Mouse (Mus musculus) brown adipose tissue, adult 24 weeks (tissue): ENCODE results near the gene Bhmt. TPM values are rescaled to one million over a fixed set of nuclear protein-coding genes. Genes with fewer than 3 reads are reported as not detected.
"Not testable (repeated sequence)": the region's sequence is repeated elsewhere in the genome, so short reads cannot be mapped to it uniquely, and the experiment has no call there.

ENCODE experiments used
- H3K27ac ChIP-seq: fragments of 200-500 bp; replicated peaks from 2 replicates; pipeline ENCODE4 v1.5.1; 2012; ENCODE audit warnings: low read depth, mild to moderate bottlenecking, low read length
- H3K4me1 ChIP-seq: fragments of 200-500 bp; 2 replicates; pipeline ENCODE4 v1.6.1; 2012; ENCODE audit warnings: low read length, mixed read lengths; ENCODE audit not compliant: control insufficient read depth, insufficient read depth, insufficient read length
- H3K4me3 ChIP-seq: fragments of 200-500 bp; 2 replicates; pipeline ENCODE4 v1.5.1; 2012; ENCODE audit warnings: low read depth, mild to moderate bottlenecking, low read length, moderate library complexity; ENCODE audit not compliant: insufficient read depth
- polyA plus RNA-seq: library from polyadenylated mRNA; stranded (reverse); fragments of >200 nt; gene quantifications from 2 replicates; pipeline ENCODE4 v1.2.4, GENCODE M21; 2012; ENCODE audit not compliant: missing spikeins, insufficient read depth, insufficient read length

Gene Bhmt
- polyA plus RNA-seq, 1 experiment, result 2.1 TPM

DNA sequence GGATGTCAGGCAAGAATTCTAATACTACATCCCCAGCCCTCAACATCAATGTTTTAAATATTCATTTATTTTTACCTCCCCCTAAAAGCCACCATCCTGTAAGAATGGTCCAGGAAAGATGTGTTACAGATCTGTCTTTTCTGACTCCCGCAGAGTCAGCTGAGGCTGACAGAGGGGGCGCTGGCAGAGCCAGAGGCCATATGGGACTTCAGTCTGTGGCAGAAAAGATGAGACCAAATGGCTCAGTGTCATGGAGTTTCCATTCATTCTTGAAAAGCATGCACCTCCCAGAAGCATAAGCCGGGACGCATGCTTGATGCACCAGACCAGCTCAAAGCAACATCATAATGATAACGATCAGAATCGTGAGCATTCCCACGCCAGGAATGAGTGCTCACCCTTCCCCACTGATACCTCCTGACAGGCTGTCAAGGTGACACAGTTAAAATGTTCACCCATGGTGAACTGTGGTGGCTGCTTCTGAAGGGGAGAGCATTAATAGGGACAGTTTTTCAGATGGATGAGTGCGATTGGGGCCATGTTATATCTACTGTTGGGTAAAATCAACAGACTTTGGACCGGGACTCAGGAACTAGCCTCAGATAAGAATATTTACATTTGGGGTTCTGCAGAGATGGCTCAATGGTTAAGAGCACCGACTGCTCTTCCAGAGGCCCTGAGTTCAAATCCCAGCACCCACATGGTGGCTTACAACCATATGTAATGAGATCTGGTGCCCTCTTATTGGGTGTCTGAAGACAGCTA, 6.6 kb downstream of the Bhmt start:
- no peak overlapping the region for H3K4me3 ChIP-seq

GRCm38 (mm10) chr13:93628861-93629260, 8.9 kb downstream of the Bhmt start:
- Histone ChIP-seq H3K27ac (no peak overlapping the region), H3K4me3 (no peak overlapping the region), H3K4me1 (no peaks in the 10 kb centered on the region)

More for the DNA sequence above, 6.6 kb downstream of the Bhmt start:
- no peaks in the 10 kb centered on the region for H3K4me1 ChIP-seq
- H3K27ac ChIP-seq, result no peak overlapping the region

DNA sequence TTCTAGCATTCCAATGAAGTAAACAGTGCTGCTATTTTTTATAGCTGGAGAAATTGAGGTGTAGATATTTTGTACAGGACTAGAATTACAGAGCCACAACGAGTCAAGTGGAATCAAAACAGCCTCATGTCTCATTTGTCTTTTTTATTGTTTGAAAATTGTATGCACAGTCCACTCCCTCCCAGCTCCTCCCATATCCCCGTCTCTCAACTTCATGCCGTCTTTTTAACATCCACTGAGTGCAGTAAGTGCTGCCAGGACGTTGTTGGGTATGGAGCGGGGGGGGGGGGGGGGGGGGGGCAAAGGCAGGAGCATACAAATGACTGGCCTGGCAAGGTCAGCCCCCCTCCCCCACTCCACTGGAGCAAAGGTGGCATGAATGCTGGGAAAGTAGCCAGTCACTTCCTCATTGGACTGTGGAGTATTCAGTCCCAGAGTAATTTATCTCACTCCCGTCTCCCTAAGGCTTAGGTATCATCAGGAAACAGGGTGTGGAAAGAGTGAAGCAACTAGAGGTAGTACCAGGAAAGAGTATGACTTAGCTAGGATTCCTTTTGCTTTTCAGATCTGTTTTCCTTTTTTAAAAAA, 23.3 kb downstream of the Bhmt start:
- Histone ChIP-seq H3K27ac (no peak overlapping the region), H3K4me3 (no peak overlapping the region), H3K4me1 (no peaks in the 10 kb centered on the region)

GRCm38 (mm10) chr13:93613771-93614170, 24.0 kb downstream of the Bhmt start:
- Histone ChIP-seq H3K4me1 (no peaks in the 10 kb centered on the region), H3K4me3 (no peak overlapping the region), H3K27ac (no peak overlapping the region)

DNA sequence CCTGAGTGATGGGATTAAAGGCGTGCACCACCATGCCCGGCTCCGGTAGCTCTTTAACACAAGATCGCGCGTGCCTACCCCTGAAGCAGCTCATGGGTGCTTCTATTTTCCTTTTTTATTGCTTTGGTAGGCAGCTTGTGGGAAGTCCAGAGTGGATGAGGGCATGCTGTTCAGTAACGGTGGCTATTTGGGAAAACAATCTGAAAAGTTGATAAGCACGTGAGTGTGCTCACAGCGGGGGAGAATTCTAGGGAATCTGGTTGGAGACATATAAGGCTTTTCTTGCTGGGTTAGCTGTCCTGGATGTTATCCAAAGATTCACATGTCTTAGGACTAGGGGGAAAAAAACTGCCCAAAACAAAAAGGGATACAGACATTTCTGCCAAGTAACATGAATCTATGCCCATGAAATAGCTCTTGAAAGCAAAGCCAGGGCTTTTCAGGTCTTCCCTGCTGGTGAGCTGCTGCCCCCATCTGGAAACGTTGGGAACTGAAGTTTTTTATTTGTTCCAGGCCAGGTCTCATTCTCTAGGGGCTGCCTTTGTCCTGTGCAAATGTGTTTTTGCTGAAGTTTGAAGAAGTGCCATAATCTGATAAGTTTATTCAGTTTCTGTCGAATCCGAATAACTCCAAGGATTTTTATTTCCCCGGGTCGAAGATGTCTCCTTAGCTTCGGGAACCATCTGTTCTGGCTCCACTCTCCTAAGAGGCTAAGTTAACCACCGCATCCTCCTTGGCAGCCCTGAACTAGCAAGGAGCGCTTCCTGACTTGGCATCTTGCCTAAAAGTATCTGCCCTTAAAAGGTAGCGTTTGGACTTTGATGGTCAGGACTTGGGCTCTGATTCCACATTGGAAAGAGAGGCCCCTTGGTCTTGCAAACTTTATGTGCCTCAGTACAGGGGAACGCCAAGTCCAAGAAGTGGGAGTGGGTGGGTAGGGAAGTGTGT, 24.8 kb downstream of the Bhmt start:
- Histone ChIP-seq H3K4me1 (no peaks in the 10 kb centered on the region), H3K4me3 (no peak overlapping the region), H3K27ac (no peak overlapping the region)

DNA sequence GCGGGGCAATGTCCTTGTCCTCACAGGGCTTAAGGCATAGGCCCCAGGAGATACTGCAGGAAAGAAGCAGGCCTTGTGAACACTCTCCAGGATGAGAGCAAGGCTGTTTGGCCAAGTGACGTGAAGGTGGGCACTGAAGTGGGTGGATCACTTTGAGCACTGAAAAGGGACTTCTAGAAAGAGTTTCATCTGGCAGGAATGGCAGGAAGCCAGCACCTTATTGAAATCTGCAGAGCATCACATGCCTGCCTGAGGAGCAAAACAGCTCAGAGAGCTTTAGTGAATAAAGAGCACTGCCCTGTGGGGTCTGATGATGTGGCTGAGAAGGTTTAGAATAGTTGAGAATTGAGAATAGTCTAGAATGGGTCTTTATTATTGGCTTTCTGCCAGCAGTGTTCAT, 29.3 kb downstream of the Bhmt start:
- H3K4me3 ChIP-seq, result no peak overlapping the region
- no peaks in the 10 kb centered on the region for H3K4me1 ChIP-seq
- H3K27ac ChIP-seq, result no peak overlapping the region

DNA sequence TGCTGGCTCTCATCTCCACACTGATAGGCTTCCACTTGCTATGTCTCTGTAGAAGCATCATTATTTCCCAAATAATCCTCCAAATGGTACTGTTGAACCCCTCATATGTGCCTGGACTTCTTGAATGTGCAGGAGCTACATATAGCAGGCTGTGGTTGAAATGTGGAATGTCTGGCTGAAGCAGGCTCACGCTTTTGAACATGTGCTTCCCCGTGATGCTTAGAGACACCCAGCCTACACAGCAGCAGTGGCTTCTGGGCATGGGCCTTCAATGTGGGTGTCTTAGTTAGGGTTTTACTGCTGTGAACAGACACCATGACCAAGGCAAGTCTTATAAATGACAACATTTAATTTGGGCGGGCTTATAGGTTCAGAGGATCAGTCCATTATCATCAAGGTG, 30.1 kb downstream of the Bhmt start:
- Histone ChIP-seq H3K27ac (no peak overlapping the region), H3K4me1 (no peaks in the 10 kb centered on the region), H3K4me3 (no peak overlapping the region)

- H3K27ac ChIP-seq, result no peak overlapping the region
- H3K4me3 ChIP-seq, result no peak overlapping the region
- no peaks in the 10 kb centered on the region for H3K4me1 ChIP-seq
Measured at GRCm38 (mm10) chr13:93606868-93607578, 30.7 kb downstream of the Bhmt start.

DNA sequence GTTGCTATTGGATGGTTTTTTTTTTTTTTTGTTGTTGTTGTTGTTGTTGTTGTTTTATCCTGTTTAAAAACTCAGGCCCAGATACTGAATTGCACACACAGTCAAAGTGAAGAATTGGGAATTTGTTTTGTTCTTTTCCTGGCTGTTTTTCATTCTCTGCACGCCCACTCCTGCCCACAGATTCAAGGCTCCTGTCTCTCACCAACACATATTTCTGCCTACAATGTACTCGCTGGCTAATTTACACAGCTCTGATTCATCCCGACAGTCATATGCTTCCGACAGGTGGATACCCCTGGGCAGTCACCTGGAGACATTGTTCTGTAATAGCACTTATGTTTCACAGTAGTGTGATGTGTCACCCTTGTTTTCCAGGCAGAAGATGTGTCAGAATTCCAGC, 33.1 kb downstream of the Bhmt start:
- Histone ChIP-seq H3K27ac (no peak overlapping the region), H3K4me1 (no peaks in the 10 kb centered on the region), H3K4me3 (no peak overlapping the region)

- no peaks in the 10 kb centered on the region for H3K4me1 ChIP-seq
- H3K4me3 ChIP-seq, result no peak overlapping the region
- H3K27ac ChIP-seq, result no peak overlapping the region
Measured at GRCm38 (mm10) chr13:93601527-93601926, 36.2 kb downstream of the Bhmt start.

DNA sequence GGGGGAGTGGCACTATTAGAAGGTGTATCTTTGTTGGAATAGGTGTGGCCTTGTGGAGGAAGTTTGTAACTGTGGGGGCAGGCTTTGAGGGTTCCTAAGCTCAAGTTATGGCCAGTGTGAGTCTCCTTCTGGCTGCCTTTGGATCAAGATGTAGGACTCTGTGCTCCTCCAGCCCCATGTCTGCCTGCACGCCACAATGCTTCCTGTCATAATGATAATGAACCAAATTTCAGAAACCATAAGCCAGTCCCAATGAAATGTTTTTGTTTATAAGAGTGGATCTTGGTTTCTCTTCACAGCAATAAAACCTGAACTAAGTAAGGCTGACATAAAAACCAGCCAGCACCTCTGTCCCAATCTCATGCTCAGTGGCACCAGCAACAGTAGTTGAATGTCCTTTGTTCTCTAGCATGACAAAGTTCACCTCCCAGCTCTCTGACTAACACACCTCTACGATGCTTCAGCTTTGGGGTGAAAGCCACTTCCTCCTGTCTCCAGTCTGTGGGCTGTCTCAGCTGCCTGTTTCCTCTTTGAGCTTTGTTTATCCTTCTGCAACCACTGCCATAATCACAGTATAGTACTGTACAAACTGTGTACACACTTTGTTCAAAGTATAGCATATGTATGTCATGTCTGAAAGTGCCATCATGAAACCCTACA, 44.6 kb downstream of the Bhmt start:
- no peaks in the 10 kb centered on the region for H3K4me1 ChIP-seq
- no peak overlapping the region for H3K4me3 ChIP-seq
- no peak overlapping the region for H3K27ac ChIP-seq

DNA sequence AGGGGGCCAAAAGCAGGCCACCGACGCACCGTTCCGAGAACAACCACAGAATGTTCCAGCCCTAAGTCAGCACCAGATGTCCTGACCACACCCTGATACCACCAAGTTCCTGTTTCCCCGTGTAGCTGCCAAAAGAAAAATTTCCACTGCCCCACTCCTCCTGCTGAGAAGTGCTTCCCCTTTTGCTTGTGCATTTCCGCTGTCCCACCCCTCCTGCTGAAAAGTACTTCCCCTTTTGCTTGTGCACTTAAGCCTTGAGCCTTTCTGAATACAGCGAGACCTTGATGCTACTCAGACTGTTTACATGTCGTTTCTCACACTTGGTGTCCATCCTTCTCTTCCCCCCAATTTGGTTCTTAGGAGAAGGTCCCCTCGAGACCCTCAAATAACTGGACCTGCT, 55.2 kb downstream of the Bhmt start:
- not testable (repeated sequence) for H3K4me1 ChIP-seq, H3K4me3 ChIP-seq, H3K27ac ChIP-seq

DNA sequence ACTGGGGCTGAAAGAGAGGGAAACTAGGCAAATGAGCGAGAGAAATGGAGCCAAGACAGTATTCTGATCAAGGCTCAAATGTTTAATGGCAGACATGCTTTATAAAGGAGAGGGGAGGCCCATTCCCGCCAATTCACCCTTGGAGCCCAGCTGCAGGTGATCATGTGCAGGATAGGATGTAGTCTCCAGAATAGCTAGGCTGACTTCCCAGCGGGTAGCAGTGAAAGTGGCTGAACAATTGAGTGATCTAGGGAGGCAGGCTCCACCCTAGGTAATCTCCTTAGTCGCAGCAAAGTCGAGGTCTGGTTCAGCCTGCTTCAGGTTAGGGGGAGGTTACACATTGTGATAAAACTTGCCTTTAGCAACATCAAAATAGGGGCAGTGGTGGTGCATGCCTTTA, 57.3 kb downstream of the Bhmt start:
- H3K4me3 ChIP-seq, result no peak overlapping the region

GRCm38 (mm10) chr13:93569676-93570075, 68.1 kb downstream of the Bhmt start:
- no peak overlapping the region for H3K27ac ChIP-seq
- no peak overlapping the region for H3K4me3 ChIP-seq
- H3K4me1 ChIP-seq, result no peaks in the 10 kb centered on the region

More for the DNA sequence above, 57.3 kb downstream of the Bhmt start:
- Histone ChIP-seq H3K4me1 (no peaks in the 10 kb centered on the region), H3K27ac (no peak overlapping the region)
